Mouse (Mus musculus) hindbrain, postnatal 0 days (tissue): Measurements from ENCODE around the gene Platr17. TPM values are rescaled to one million over a fixed set of nuclear protein-coding genes. Genes with fewer than 3 reads are reported as not detected.
A peak's percentile ranks its signal among the peaks of the same experiment; 100 is the strongest.

Experiments used
- ATAC-seq: fragments of 200-750 bp; cut with Nextera tagmentation; 2 replicates; pipeline ENCODE4 v1.8.0; 2017; ENCODE audit warnings: mild to moderate bottlenecking, moderate TSS enrichment, moderate library complexity
- DNase-seq: peaks from one replicate; pipeline ENCODE4 v3.0.0-alpha.2; 2015; ENCODE audit warnings: low spot score
- H3K27ac ChIP-seq: fragments of 300-500 bp; sonication (generic); 2 replicates; pipeline ENCODE4 v1.5.1; 2014; ENCODE audit warnings: mild to moderate bottlenecking
- H3K27me3 ChIP-seq: fragments of 300-500 bp; sonication (generic); 2 replicates; pipeline ENCODE4 v1.6.1; 2014; ENCODE audit warnings: low read length, mixed read lengths; ENCODE audit not compliant: insufficient read depth
- H3K36me3 ChIP-seq: fragments of 300-500 bp; sonication (generic); 2 replicates; pipeline ENCODE4 v1.6.1; 2014; ENCODE audit warnings: low read length, mixed read lengths; ENCODE audit not compliant: insufficient read depth
- H3K4me1 ChIP-seq: fragments of 300-500 bp; sonication (generic); 2 replicates; pipeline ENCODE4 v1.6.1; 2014; ENCODE audit warnings: antibody characterized with exemption, low read length, mixed read lengths; ENCODE audit not compliant: insufficient read depth
- H3K4me2 ChIP-seq: fragments of 300-500 bp; sonication (generic); 2 replicates; pipeline ENCODE4 v1.6.1; 2014; ENCODE audit warnings: low read depth, mild to moderate bottlenecking, low read length, moderate library complexity, mixed read lengths
- H3K4me3 ChIP-seq: fragments of 300-500 bp; sonication (generic); 2 replicates; pipeline ENCODE4 v1.5.1; 2014; ENCODE audit warnings: low read length
- H3K9ac ChIP-seq: fragments of 300-500 bp; sonication (generic); replicated peaks from 2 replicates; pipeline ENCODE4 v1.6.1; 2014; ENCODE audit warnings: mild to moderate bottlenecking, low read length, moderate library complexity, mixed read lengths
- H3K9me3 ChIP-seq: fragments of 300-500 bp; sonication (generic); 2 replicates; pipeline ENCODE4 v1.6.1; 2016; ENCODE audit warnings: low read length, mixed read lengths
- CTCF ChIP-seq: IDR thresholded peaks from 2 replicates; pipeline ENCODE4 v1.5.1; 2016; ENCODE audit warnings: antibody characterized with exemption, control low read depth, low read depth
- WGBS: fragments of 180-500 bp; shearing (Covaris S2); extraction: QIAGEN DNeasy Blood & Tissue Kit; methylation state at CpG from one replicate; pipeline ENCODE4 v1.1.7; 2014; 5-methylcytosine and 5-hydroxymethylcytosine counted together
- polyA plus RNA-seq: library from polyadenylated mRNA; unstranded; fragments of >200 nt; fragmentation: Nextera tagmentation; extraction: Ambion mirVana; gene quantifications from 2 replicates; pipeline ENCODE4 v1.2.1, GENCODE M21; 2015
- total RNA-seq: library from RNA; depleted of rRNA; stranded (reverse); fragments of >200 nt; gene quantifications from 2 replicates; pipeline ENCODE4 v1.2.3, GENCODE M21; 2014

Platr17 gene
- total and polyA plus RNA-seq, 2 experiments from 2014 or later = 0.88 TPM; not detected in 1

GRCm38 (mm10) chr17:33911813-33912414 lies 7.0 kb downstream of the Platr17 start:
- H3K36me3 ChIP-seq = peaks cover 30% of the 10 kb centered on the region
- ATAC-seq (no peak), DNase-seq (no peak)
- H3K4me3 ChIP-seq = no peak overlapping the region
- no peaks in the 10 kb centered on the region for H3K27me3 ChIP-seq
- no peak for TF ChIP-seq CTCF
- H3K9ac ChIP-seq = no peak overlapping the region
- 88% methylated on average over 28 of the region's 28 CpGs for whole genome bisulfite sequencing
- no peak overlapping the region for H3K27ac ChIP-seq
- H3K4me1 ChIP-seq = 0 out of 2 replicates have a peak, but pooled peaks cover 6% of the 10 kb centered on the region
- no peak overlapping the region for H3K4me2 ChIP-seq
- H3K9me3 ChIP-seq = no peaks in the 10 kb centered on the region

- WGBS = 90% methylated on average over 10 of the region's 10 CpGs
- Histone ChIP-seq H3K4me3 (no peak overlapping the region), H3K4me2 (no peak overlapping the region), H3K9ac (no peak overlapping the region), H3K27ac (no peak overlapping the region), H3K36me3 (peaks cover 30% of the 10 kb centered on the region), H3K4me1 (0 out of 2 replicates have a peak, but pooled peaks cover 6% of the 10 kb centered on the region), H3K9me3 (no peaks in the 10 kb centered on the region), H3K27me3 (no peaks in the 10 kb centered on the region)
- no peak for TF ChIP-seq CTCF
- no peak for ATAC-seq
- DNase-seq = no peak
Observed at GRCm38 (mm10) chr17:33913264-33913663, 8.3 kb downstream of the Platr17 start.

- no peak overlapping the region for H3K4me3 ChIP-seq
Observed at GRCm38 (mm10) chr17:33913905-33914304, 9.0 kb downstream of the Platr17 start.

GRCm38 (mm10) chr17:33914969-33915391 lies 10.0 kb downstream of the Platr17 start:
- H3K4me2 ChIP-seq = no peak overlapping the region
- ATAC-seq (no peak), DNase-seq (no peak)
- peaks cover 30% of the 10 kb centered on the region for H3K36me3 ChIP-seq
- H3K4me3 ChIP-seq = no peak overlapping the region
- no peaks in the 10 kb centered on the region for H3K9me3 ChIP-seq
- H3K4me1 ChIP-seq = 0 out of 2 replicates have a peak, but pooled peaks cover 11% of the 10 kb centered on the region
- peak; percentile 17; the same call in 1 of the 2 replicates for TF ChIP-seq CTCF
- no peak overlapping the region for H3K9ac ChIP-seq
- H3K27me3 ChIP-seq = no peaks in the 10 kb centered on the region
- H3K27ac ChIP-seq = no peak overlapping the region
- 62% methylated on average over 13 of the region's 13 CpGs for WGBS

More at GRCm38 (mm10) chr17:33913905-33914304, 9.0 kb downstream of the Platr17 start:
- Histone ChIP-seq H3K4me1 (0 out of 2 replicates have a peak, but pooled peaks cover 6% of the 10 kb centered on the region), H3K36me3 (peaks cover 30% of the 10 kb centered on the region), H3K27me3 (no peaks in the 10 kb centered on the region), H3K9ac (no peak overlapping the region), H3K4me2 (no peak overlapping the region), H3K9me3 (no peaks in the 10 kb centered on the region), H3K27ac (no peak overlapping the region)
- 92% methylated on average over 8 of the region's 8 CpGs for WGBS
- DNase-seq (no peak), ATAC-seq (no peak)
- TF ChIP-seq CTCF = no peak

DNA sequence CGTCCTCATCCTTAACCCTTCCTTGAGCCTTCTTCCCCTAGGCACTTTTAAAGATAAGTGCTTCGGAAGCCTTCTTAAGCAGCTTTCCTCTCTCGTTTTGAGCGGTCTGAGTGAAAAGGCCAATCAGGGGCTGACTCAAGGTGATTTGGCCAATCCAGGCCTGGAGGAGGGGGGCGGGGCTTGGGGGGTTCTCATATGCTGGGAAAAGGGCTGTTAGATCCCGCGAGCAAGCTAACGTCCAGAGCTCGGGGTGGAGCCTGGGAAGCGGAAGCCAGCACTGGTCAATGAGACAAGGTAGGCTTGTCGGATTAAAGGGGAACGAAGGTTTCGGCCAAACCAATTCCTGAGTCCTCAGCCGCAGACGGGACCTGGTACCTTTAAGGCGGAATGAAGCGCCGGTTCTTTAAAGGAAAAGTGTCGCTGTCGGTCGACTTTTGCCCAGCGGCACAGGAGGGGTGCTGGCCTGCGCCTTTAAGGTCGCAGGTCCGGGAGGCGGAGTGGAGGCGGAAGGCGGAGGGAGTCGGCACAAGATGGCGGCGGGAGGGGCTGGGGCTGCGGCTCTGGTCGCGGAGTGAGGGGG lies 10.8 kb downstream of the Platr17 start, which contains the start of the genes Tapbp and Zbtb22:
Gene Tapbp (plus strand): TSS at position 229 of the 580 bp plus-strand sequence.
Gene Zbtb22 (plus strand): TSS at position 234 of the 580 bp plus-strand sequence.
- H3K4me2 ChIP-seq = peak within 1 kb of the TSS; percentile 76
- peak within 1 kb of the TSS; percentile 58 for H3K9ac ChIP-seq
- TF ChIP-seq CTCF = no peak
- H3K27me3 ChIP-seq = no peaks in the 10 kb centered on the region
- WGBS = under 1% methylated on average over 31 of the region's 34 CpGs
- DNase-seq = peak; percentile 98
- H3K9me3 ChIP-seq = no peaks in the 10 kb centered on the region
- H3K27ac ChIP-seq = peak within 1 kb of the TSS; percentile 69
- H3K4me3 ChIP-seq = peak within 1 kb of the TSS; percentile 58
- H3K36me3 ChIP-seq = peaks cover 30% of the 10 kb centered on the region
- ATAC-seq = peak; percentile 94
- 0 out of 2 replicates have a peak, but pooled peaks cover 5% of the 10 kb centered on the region for H3K4me1 ChIP-seq

DNA sequence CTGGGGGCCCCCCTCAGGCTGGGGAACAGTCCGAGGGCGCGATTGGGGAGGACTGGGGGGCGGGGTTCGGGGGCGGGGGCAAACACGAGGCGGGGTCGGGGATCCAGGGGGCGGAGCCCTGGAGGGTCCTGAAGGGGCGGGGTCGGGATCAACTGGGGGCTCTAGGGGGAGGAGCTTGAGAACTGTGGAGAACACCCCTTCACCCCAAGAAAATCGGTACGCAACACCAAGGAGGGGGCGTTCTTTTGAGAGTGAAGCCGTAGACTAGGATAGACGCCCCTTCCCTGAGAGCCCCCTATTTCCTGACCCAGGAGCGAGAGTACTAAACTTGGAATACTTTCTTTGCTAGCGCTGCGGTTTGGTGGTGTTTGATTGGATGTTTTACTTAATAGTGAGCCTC lies 11.4 kb downstream of the Platr17 start:
- H3K9me3 ChIP-seq = no peaks in the 10 kb centered on the region
- no peaks in the 10 kb centered on the region for H3K27me3 ChIP-seq
- H3K9ac ChIP-seq = peak overlapping the region; percentile 58
- peaks cover 28% of the 10 kb centered on the region for H3K36me3 ChIP-seq
- H3K27ac ChIP-seq = peak overlapping the region; percentile 69
- under 1% methylated on average over 13 of the region's 20 CpGs for WGBS
- TF ChIP-seq CTCF = no peak
- H3K4me1 ChIP-seq = 0 out of 2 replicates have a peak, but pooled peaks cover 5% of the 10 kb centered on the region
- peak overlapping the region; percentile 58 for H3K4me3 ChIP-seq
- ATAC-seq (peak; percentile 24), DNase-seq (peak; percentile 73)
- H3K4me2 ChIP-seq = peak overlapping the region; percentile 76
